In the genomic region with DNA sequence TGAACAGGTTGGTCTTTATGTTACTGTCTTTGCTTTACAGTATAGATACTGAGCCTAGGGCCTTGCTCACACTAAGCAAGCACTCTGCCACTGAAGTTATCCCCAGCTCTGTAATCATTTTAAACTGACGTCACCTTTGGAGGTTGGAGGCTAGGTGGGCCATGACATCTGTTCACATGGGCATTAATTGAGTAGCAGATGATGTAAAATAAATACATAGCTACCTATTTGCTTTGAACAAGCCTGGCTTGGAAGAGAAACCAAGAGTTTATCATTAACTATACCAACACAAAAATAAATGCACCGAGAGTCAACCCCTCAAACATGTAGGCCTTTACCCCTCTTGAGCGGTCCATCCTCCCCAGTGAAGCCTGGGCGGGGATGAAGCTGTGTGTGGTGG, we compare ENCODE assay signal across 35 mouse cellular contexts.
"Had no signal": no experiment of that assay in that cellular context is flagged by ENCODE, and none has a peak within 500 bp of the region (broad histone marks: within the 10 kb centered on the region; RNA-seq: fewer than 3 reads in every experiment).

No protein-coding gene starts in this region.

- ATAC-seq: hindbrain, embryonic 16.5 days; hindbrain, postnatal 0 days; inflammation-experienced regulatory T-cells, adult 6 months; intestine, embryonic 15.5 days; intestine, embryonic 16.5 days; intestine, postnatal 0 days had no signal

- H3K9me3 ChIP-seq: heart, embryonic 10.5 days; heart, embryonic 12.5 days; heart, embryonic 13.5 days; heart, embryonic 15.5 days; hindbrain, embryonic 10.5 days; hindbrain, embryonic 12.5 days; hindbrain, embryonic 13.5 days; hindbrain, embryonic 15.5 days; intestine, embryonic 15.5 days; kidney, embryonic 15.5 days had no signal

- H3K27ac ChIP-seq: heart, adult 2 months; heart, embryonic 10.5 days; heart, embryonic 13.5 days; heart, embryonic 15.5 days; hindbrain, embryonic 10.5 days; hindbrain, embryonic 12.5 days; hindbrain, embryonic 13.5 days; hindbrain, embryonic 14.5 days; hindbrain, embryonic 15.5 days; hindbrain, postnatal 0 days; intestine, embryonic 15.5 days; kidney, embryonic 15.5 days; kidney, postnatal 0 days; layer of hippocampus, adult 2 months had no signal

- H3K27me3 ChIP-seq: heart, embryonic 12.5 days; heart, embryonic 13.5 days; heart, embryonic 15.5 days; hindbrain, embryonic 12.5 days; hindbrain, embryonic 13.5 days; hindbrain, embryonic 15.5 days; intestine, embryonic 15.5 days; kidney, embryonic 15.5 days had no signal

- H3K4me2 ChIP-seq: heart, embryonic 11.5 days; heart, embryonic 12.5 days; heart, embryonic 13.5 days; heart, embryonic 15.5 days; hindbrain, embryonic 12.5 days; hindbrain, embryonic 13.5 days; hindbrain, embryonic 14.5 days; hindbrain, embryonic 15.5 days; intestine, embryonic 15.5 days; kidney, embryonic 15.5 days had no signal

- H3K4me1 ChIP-seq: hindbrain, embryonic 13.5 days; intestine, embryonic 15.5 days had no signal

- H3K36me3 ChIP-seq: heart, embryonic 10.5 days; heart, embryonic 12.5 days; heart, embryonic 13.5 days; heart, embryonic 15.5 days; hindbrain, embryonic 10.5 days; hindbrain, embryonic 12.5 days; hindbrain, embryonic 13.5 days; hindbrain, embryonic 15.5 days; intestine, embryonic 15.5 days; kidney, embryonic 15.5 days had no signal

- DNase-seq: heart, adult 2 months; heart, postnatal 10 days; heart, postnatal 14 days; heart, postnatal 36 days; heart, postnatal 4 days; kidney, adult 11 months; kidney, adult 18-20 months; kidney, adult 2 months; kidney, adult 8-10 months; kidney, adult 9 months; kidney, postnatal 10 days; kidney, postnatal 14 days; kidney, postnatal 25 days; kidney, postnatal 36 days; kidney, postnatal 4 days; layer of hippocampus, adult 9-11 months had no signal

- H3K4me3 ChIP-seq: heart, adult 2 months; heart, embryonic 10.5 days; heart, embryonic 12.5 days; heart, embryonic 13.5 days; heart, embryonic 15.5 days; hindbrain, embryonic 10.5 days; hindbrain, embryonic 12.5 days; hindbrain, embryonic 13.5 days; hindbrain, embryonic 15.5 days; intestine, embryonic 15.5 days; kidney, embryonic 15.5 days; layer of hippocampus, adult 2 months had no signal

- H3K9ac ChIP-seq: heart, embryonic 12.5 days; heart, embryonic 13.5 days; heart, embryonic 15.5 days; hindbrain, embryonic 12.5 days; hindbrain, embryonic 13.5 days; hindbrain, embryonic 14.5 days; hindbrain, embryonic 15.5 days; intestine, embryonic 15.5 days; kidney, embryonic 15.5 days had no signal
